Mouse (Mus musculus) bone marrow, adult 2 months (tissue): Measurements from ENCODE around the gene Lce1e. TPM values are rescaled to one million over a fixed set of nuclear protein-coding genes. Genes with fewer than 3 reads are reported as not detected.

Experiments
- H3K27ac ChIP-seq: fragments of 200-500 bp; 2 replicates; pipeline ENCODE4 v1.5.1; 2012; ENCODE audit warnings: low read depth, mild to moderate bottlenecking, control low read depth, inconsistent platforms, low read length; ENCODE audit not compliant: control insufficient read depth, poor library complexity, insufficient read depth
- H3K4me1 ChIP-seq: fragments of 200-500 bp; 2 replicates; pipeline ENCODE4 v1.6.1; 2011; ENCODE audit warnings: low read length; ENCODE audit not compliant: control insufficient read depth, insufficient read depth
- H3K4me3 ChIP-seq: fragments of 200-500 bp; replicated peaks from 2 replicates; pipeline ENCODE3; 2011; ENCODE audit warnings: mild to moderate bottlenecking, low read depth, low read length, control low read depth; ENCODE audit not compliant: control insufficient read depth
- CTCF ChIP-seq: fragments of 200-500 bp; IDR thresholded peaks from 2 replicates; pipeline ENCODE4 v1.5.1; 2011; ENCODE audit warnings: low read length, control low read depth; ENCODE audit not compliant: control insufficient read depth, insufficient read depth
- POLR2A ChIP-seq: fragments of 200-500 bp; IDR thresholded peaks from 2 replicates; pipeline ENCODE4 v1.6.1; 2011; ENCODE audit warnings: low read depth, mild to moderate bottlenecking, control low read depth, low read length, borderline replicate concordance; ENCODE audit not compliant: control insufficient read depth
- WGBS: fragments of 180-500 bp; shearing (Covaris S2); methylation state at CpG from one replicate; pipeline ENCODE4 v1.1.7; 2018; 5-methylcytosine and 5-hydroxymethylcytosine counted together
- polyA plus RNA-seq: library from polyadenylated mRNA; stranded (reverse); fragments of >200 nt; gene quantifications from 2 replicates; pipeline ENCODE4 v1.2.4, GENCODE M21; 2011; ENCODE audit warnings: low replicate concordance; ENCODE audit not compliant: missing spikeins, insufficient read depth, insufficient read length

The Lce1e gene
- polyA plus RNA-seq, 1 experiment, result not detected

GRCm38 (mm10) chr3:92687110-92687509 is 21.8 kb downstream of the Lce1e start, which contains the start of gene Lce1d:
Gene Lce1d (minus strand): TSS chr3:92687210.
- no peak within 1 kb of the TSS for H3K27ac ChIP-seq
- H3K4me1 ChIP-seq, result no peaks in the 10 kb centered on the region
- WGBS, result 53% methylated on average over 2 of the region's 2 CpGs
- no peak within 1 kb of the TSS for H3K4me3 ChIP-seq
- no peak for TF ChIP-seq POLR2A
- no peak for TF ChIP-seq CTCF

DNA sequence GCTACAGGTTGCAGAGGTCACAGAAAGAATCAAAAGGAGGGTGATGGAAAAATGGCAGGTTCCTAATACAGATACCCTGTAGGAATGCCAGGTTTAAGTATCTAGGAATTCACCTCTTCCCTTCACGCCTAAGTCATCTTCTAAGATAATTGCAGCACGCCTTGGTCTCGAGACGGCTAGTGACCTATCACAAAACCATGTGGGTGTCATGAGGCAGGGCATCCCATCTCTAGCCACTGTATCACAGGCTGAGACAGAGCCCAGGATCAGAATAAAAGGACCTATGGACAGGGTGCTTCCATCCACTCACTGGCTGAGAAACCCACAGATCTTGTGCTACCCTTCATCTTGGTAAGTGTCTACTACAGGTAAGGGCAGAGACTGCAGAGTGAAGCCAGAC is 29.9 kb downstream of the Lce1e start, which contains the start of gene Lce1c:
Gene Lce1c, plus strand, starts transcription at position 301 of the 400 bp plus-strand sequence.
- H3K27ac ChIP-seq, result no peak within 1 kb of the TSS
- H3K4me1 ChIP-seq, result no peaks in the 10 kb centered on the region
- WGBS, result 88% methylated on average over 4 of the region's 4 CpGs
- no peak for TF ChIP-seq CTCF
- no peak for TF ChIP-seq POLR2A
- H3K4me3 ChIP-seq, result no peak within 1 kb of the TSS

- H3K4me3 ChIP-seq, result no peak within 1 kb of the TSS
- H3K4me1 ChIP-seq, result no peaks in the 10 kb centered on the region
- no peak within 1 kb of the TSS for H3K27ac ChIP-seq
- TF ChIP-seq CTCF (no peak), POLR2A (no peak)
These were observed 38.7 kb downstream of the Lce1e start, which contains the start of gene Lce1a2 for GRCm38 (mm10) chr3:92670215-92670614. Gene Lce1a2 (minus strand): TSS chr3:92670315.

Other genes with a start within 250 kb of the Lce1e start
- gene Sprr1a, start 223.2 kb downstream of the Lce1e start, polyA plus RNA-seq, result not detected in 2 replicates
- gene Sprr4, start 208.6 kb downstream of the Lce1e start, polyA plus RNA-seq, result not detected in 2 replicates
- gene 2310046K23Rik, start 174.6 kb downstream of the Lce1e start, polyA plus RNA-seq, result not detected in 2 replicates
- gene Ivl, start 135.3 kb downstream of the Lce1e start, polyA plus RNA-seq, result not detected in 2 replicates
- gene Smcp, start 120.1 kb downstream of the Lce1e start, polyA plus RNA-seq, result not detected in 2 replicates
- not detected in 2 replicates for gene 2210017I01Rik, start 101.6 kb downstream of the Lce1e start, polyA plus RNA-seq
- gene Lce6a, start 87.4 kb downstream of the Lce1e start, polyA plus RNA-seq, result not detected in 2 replicates
- gene Lce1a1, start 60.8 kb downstream of the Lce1e start, polyA plus RNA-seq, result not detected in 2 replicates
- not detected in 2 replicates for gene Lce1b, start 52.1 kb downstream of the Lce1e start, polyA plus RNA-seq
- not detected in 2 replicates for gene Lce1a2, start 38.8 kb downstream of the Lce1e start, polyA plus RNA-seq
- gene Lce1c, start 29.8 kb downstream of the Lce1e start, polyA plus RNA-seq, result not detected in 2 replicates
- not detected in 2 replicates for gene Lce1d, start 21.9 kb downstream of the Lce1e start, polyA plus RNA-seq
- not detected in 2 replicates for gene Lce1f, start 11.3 kb upstream of the Lce1e start, polyA plus RNA-seq
- gene Gm38119, start 30.0 kb upstream of the Lce1e start, polyA plus RNA-seq, result not detected in 2 replicates
- not detected in 2 replicates for gene Lce1g, start 43.3 kb upstream of the Lce1e start, polyA plus RNA-seq
- gene Lce1h, start 56.0 kb upstream of the Lce1e start, polyA plus RNA-seq, result not detected in 2 replicates
- not detected in 2 replicates for gene Lce1i, start 69.8 kb upstream of the Lce1e start, polyA plus RNA-seq
- gene Lce1j, start 81.4 kb upstream of the Lce1e start, polyA plus RNA-seq, result not detected in 2 replicates
- gene Lce1k, start 98.8 kb upstream of the Lce1e start, polyA plus RNA-seq, result not detected in 2 replicates
- not detected in 2 replicates for gene Kprp, start 118.2 kb upstream of the Lce1e start, polyA plus RNA-seq
- not detected in 2 replicates for gene Lce1l, start 142.2 kb upstream of the Lce1e start, polyA plus RNA-seq
- gene 2310050C09Rik, start 161.1 kb upstream of the Lce1e start, polyA plus RNA-seq, result not detected in 2 replicates
- not detected in 2 replicates for gene Lce3a, start 217.2 kb upstream of the Lce1e start, polyA plus RNA-seq
- not detected in 2 replicates for gene Lce3b, start 223.9 kb upstream of the Lce1e start, polyA plus RNA-seq
- gene Lce3c, start 235.4 kb upstream of the Lce1e start, polyA plus RNA-seq, result not detected in 2 replicates
- not detected in 2 replicates for gene Lce3d, start 248.3 kb upstream of the Lce1e start, polyA plus RNA-seq